Mouse (Mus musculus) midbrain, postnatal 0 days (tissue): ENCODE measurements at regions not wholly inside any gene's neighbourhood (a gene's known extent, or its start where the extent isn't known, plus 50 kb on each side); places are given as distances from the start of the nearest gene placed in this dataset.

Experiments
- ATAC-seq: fragments of 200-750 bp; cut with Nextera tagmentation; 2 replicates; pipeline ENCODE4 v1.8.0; 2017; ENCODE audit warnings: moderate number of reproducible peaks, mild to moderate bottlenecking, moderate TSS enrichment, moderate library complexity; ENCODE audit not compliant: low FRiP score
- DNase-seq: peaks from one replicate; pipeline ENCODE4 v3.0.0-alpha.2; 2015; ENCODE audit warnings: low spot score
- H3K27ac ChIP-seq: fragments of 300-500 bp; sonication (generic); 2 replicates; pipeline ENCODE4 v1.5.1; 2014; ENCODE audit warnings: low read depth, mild to moderate bottlenecking, low read length, mixed read lengths
- H3K27me3 ChIP-seq: fragments of 300-500 bp; sonication (generic); 2 replicates; pipeline ENCODE4 v1.6.1; 2014; ENCODE audit warnings: low read length, control low read depth, mixed read lengths; ENCODE audit not compliant: insufficient read depth
- H3K36me3 ChIP-seq: fragments of 300-500 bp; sonication (generic); 2 replicates; pipeline ENCODE4 v1.6.1; 2014; ENCODE audit warnings: low read length, control low read depth, mixed read lengths; ENCODE audit not compliant: insufficient read depth
- H3K4me1 ChIP-seq: fragments of 300-500 bp; sonication (generic); 2 replicates; pipeline ENCODE4 v1.6.1; 2014; ENCODE audit warnings: mild to moderate bottlenecking, control low read depth, antibody characterized with exemption, low read length, mixed read lengths; ENCODE audit not compliant: insufficient read depth
- H3K4me2 ChIP-seq: fragments of 300-500 bp; sonication (generic); 2 replicates; pipeline ENCODE4 v1.6.1; 2014; ENCODE audit warnings: low read depth, mild to moderate bottlenecking, low read length, mixed read lengths; ENCODE audit not compliant: poor library complexity, severe bottlenecking
- H3K4me3 ChIP-seq: fragments of 300-500 bp; sonication (generic); 2 replicates; pipeline ENCODE4 v1.5.1; 2014; ENCODE audit warnings: low read depth, mild to moderate bottlenecking, low read length, moderate library complexity
- H3K9ac ChIP-seq: fragments of 300-500 bp; sonication (generic); replicated peaks from 2 replicates; pipeline ENCODE4 v1.6.1; 2014; ENCODE audit warnings: mild to moderate bottlenecking, low read length, moderate library complexity, mixed read lengths; ENCODE audit not compliant: poor library complexity, severe bottlenecking
- H3K9me3 ChIP-seq: fragments of 300-500 bp; sonication (generic); 2 replicates; pipeline ENCODE4 v1.6.1; 2016; ENCODE audit warnings: low read length, control low read depth
- CTCF ChIP-seq: IDR thresholded peaks from 2 replicates; pipeline ENCODE4 v1.5.1; 2016; ENCODE audit warnings: antibody characterized with exemption, mild to moderate bottlenecking
- WGBS: fragments of 180-500 bp; shearing (Covaris S2); extraction: QIAGEN DNeasy Blood & Tissue Kit; methylation state at CpG from one replicate; pipeline ENCODE4 v1.1.7; 2014; 5-methylcytosine and 5-hydroxymethylcytosine counted together

DNA sequence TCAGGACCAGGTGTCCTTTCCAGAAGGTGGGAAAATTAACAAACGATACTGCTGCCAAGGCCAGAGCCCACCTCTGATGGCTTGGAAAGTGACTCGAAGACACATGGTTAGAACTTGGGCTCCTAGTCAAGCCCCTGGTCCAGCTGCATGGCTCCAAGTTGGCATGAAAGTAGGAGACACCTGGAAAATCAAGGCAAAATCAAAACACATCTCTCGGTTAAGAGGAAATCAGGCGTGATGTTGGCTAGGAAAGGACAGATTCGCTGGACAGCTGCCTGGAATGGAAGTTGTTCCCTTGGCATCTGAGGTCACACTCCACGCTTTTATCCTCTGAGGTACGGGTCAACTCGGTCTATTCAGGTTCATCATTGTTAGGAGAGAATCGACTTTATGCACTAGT lies 150.3 kb upstream of the Crim1 start:
- ATAC-seq: no peak
- no peak overlapping the region for H3K9ac ChIP-seq
- TF ChIP-seq CTCF: no peak
- H3K27me3 ChIP-seq: no peaks in the 10 kb centered on the region
- H3K4me2 ChIP-seq: no peak overlapping the region
- no peak overlapping the region for H3K27ac ChIP-seq
- no peaks in the 10 kb centered on the region for H3K4me1 ChIP-seq
- H3K9me3 ChIP-seq: no peaks in the 10 kb centered on the region
- no peak overlapping the region for H3K4me3 ChIP-seq
- no peaks in the 10 kb centered on the region for H3K36me3 ChIP-seq
- 92% methylated on average over 9 of the region's 9 CpGs for WGBS
- no peak for DNase-seq

- H3K36me3 ChIP-seq: no peaks in the 10 kb centered on the region
- H3K9ac ChIP-seq: no peak overlapping the region
- H3K9me3 ChIP-seq: no peaks in the 10 kb centered on the region
- H3K27me3 ChIP-seq: no peaks in the 10 kb centered on the region
- no peak for TF ChIP-seq CTCF
- no peaks in the 10 kb centered on the region for H3K4me1 ChIP-seq
- no peak overlapping the region for H3K27ac ChIP-seq
- no peak overlapping the region for H3K4me2 ChIP-seq
- H3K4me3 ChIP-seq: no peak overlapping the region
- WGBS: 90% methylated on average over 7 of the region's 7 CpGs
- DNase-seq: no peak
- ATAC-seq: no peak
These were observed 149.8 kb upstream of the Crim1 start for GRCm38 (mm10) chr17:78050203-78050602.

DNA sequence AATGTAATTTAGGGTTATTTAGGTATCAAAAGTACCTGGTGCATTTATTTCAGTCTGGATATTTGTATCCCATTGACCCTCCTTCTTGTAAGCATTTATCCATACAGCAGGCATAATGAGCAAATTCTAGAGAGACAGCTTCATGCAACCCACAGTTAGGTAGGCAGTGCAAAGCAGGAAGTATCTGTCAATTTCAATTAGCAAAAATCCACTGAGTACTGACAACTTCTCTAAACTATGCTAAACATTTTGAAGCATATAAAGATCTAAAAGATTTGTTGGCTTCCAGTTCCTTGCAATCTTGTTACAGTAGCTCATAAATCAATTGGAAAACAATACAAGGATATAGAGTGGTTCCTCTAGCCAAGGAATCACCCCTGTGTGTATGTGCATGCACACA lies 124.2 kb upstream of the Crim1 start:
- Histone ChIP-seq H3K4me1 (no peaks in the 10 kb centered on the region), H3K4me3 (no peak overlapping the region), H3K27me3 (no peaks in the 10 kb centered on the region), H3K9ac (no peak overlapping the region), H3K36me3 (no peaks in the 10 kb centered on the region), H3K27ac (no peak overlapping the region), H3K9me3 (no peaks in the 10 kb centered on the region), H3K4me2 (no peak overlapping the region)
- DNase-seq (no peak), ATAC-seq (no peak)
- no peak for TF ChIP-seq CTCF

DNA sequence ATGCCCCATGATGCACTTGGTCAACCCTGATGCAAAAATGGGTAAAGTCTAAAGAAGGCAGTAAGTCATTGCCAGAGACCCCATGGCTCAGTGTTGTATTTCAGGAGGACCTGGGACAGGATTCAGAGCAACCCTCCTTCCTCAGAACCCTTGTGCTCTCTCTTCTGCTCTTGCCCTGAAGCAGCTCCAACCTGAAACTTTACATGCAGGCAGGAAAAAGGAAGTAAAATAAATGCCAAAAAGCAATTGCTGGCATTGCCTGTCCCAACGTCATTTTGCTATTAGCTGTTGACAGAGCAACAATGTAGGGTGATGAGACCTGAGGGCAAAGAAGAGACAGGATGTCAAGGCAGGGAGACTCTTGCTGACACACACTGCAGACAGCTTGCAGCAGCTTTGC lies 121.7 kb upstream of the Crim1 start:
- H3K36me3 ChIP-seq: no peaks in the 10 kb centered on the region
- 48% methylated on average over 1 of the region's 1 CpGs for WGBS

DNA sequence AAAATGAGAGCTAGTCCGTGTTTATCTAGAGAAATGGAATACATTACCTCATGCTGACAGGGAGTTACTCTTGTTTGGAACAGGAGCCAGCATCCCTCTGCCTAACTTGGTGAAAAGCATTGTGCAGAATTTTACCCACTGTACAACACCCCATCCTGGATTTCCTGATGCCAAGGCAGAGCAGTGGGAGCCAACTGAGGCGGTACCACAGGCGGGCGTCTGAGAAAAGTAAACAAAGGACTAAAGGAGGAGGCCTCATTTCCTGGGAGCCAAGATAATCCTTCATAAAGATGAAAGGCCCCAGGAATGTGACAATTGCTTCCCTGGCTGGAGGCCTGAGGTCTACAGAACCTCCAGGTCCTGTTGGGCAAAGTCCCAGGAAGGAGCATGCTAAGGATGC lies 115.6 kb upstream of the Crim1 start:
- ATAC-seq (no peak), DNase-seq (peak; percentile 4)
- Histone ChIP-seq H3K27me3 (no peaks in the 10 kb centered on the region), H3K4me2 (no peak overlapping the region), H3K9ac (no peak overlapping the region), H3K36me3 (no peaks in the 10 kb centered on the region), H3K4me1 (no peaks in the 10 kb centered on the region), H3K27ac (no peak overlapping the region), H3K9me3 (no peaks in the 10 kb centered on the region), H3K4me3 (no peak overlapping the region)
- TF ChIP-seq CTCF: no peak
- WGBS: 32% methylated on average over 4 of the region's 4 CpGs

More for the DNA sequence above, 121.7 kb upstream of the Crim1 start:
- Histone ChIP-seq H3K4me3 (no peak overlapping the region), H3K27me3 (no peaks in the 10 kb centered on the region), H3K4me2 (no peak overlapping the region), H3K9ac (no peak overlapping the region), H3K27ac (no peak overlapping the region), H3K4me1 (no peaks in the 10 kb centered on the region), H3K9me3 (no peaks in the 10 kb centered on the region)
- DNase-seq (no peak), ATAC-seq (no peak)
- no peak for TF ChIP-seq CTCF

DNA sequence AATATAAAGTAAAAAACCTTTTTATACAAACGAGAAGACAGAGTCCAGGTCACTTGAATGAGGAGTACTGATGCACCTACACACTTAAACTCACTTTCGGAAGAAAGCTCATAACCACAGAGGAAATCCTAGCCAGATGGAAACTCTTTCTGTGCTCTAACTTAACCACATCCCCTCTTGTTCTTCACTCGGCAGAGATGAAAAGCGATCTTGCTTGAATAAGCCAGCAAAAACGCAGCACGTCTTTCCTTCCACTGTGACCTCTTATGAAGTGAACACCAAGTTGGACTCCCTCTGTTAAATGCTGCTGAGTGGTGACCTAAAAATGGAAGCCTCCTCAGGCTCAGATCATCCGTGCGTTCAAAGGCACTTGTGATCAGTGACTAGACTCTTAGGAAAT lies 113.1 kb upstream of the Crim1 start:
- no peak for DNase-seq
- TF ChIP-seq CTCF: no peak
- Histone ChIP-seq H3K4me3 (no peak overlapping the region), H3K27ac (no peak overlapping the region), H3K36me3 (no peaks in the 10 kb centered on the region), H3K9ac (no peak overlapping the region), H3K4me1 (no peaks in the 10 kb centered on the region), H3K9me3 (no peaks in the 10 kb centered on the region), H3K27me3 (no peaks in the 10 kb centered on the region), H3K4me2 (no peak overlapping the region)
- WGBS: 72% methylated on average over 8 of the region's 8 CpGs
- no peak for ATAC-seq

DNA sequence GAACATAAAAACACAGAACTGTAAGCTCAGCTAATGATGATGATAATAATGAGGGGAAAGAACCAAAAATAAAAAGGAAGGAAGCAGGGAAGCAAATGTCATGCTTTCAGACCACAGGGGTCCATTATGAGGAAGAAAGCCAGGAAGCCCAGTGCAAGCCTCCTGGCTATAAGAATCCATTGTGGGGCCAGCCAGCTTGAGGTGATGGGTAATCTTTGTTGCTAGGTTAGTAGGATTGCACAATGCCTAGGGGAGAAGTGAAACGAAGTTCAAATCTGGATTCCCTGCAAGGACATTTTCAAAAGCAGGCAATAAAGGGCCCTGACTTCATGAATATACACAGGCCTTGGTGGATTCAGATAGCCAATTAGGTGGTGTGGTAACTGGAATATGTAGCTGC lies 102.3 kb upstream of the Crim1 start:
- H3K4me3 ChIP-seq: no peak overlapping the region
- no peaks in the 10 kb centered on the region for H3K27me3 ChIP-seq
- H3K4me1 ChIP-seq: no peaks in the 10 kb centered on the region
- H3K9me3 ChIP-seq: no peaks in the 10 kb centered on the region
- ATAC-seq: no peak
- H3K27ac ChIP-seq: no peak overlapping the region
- H3K4me2 ChIP-seq: no peak overlapping the region
- TF ChIP-seq CTCF: no peak
- WGBS: 8% methylated on average over 1 of the region's 1 CpGs
- DNase-seq: no peak
- no peaks in the 10 kb centered on the region for H3K36me3 ChIP-seq
- no peak overlapping the region for H3K9ac ChIP-seq
